Mouse (Mus musculus) megakaryocyte, embryonic 14.5 days (primary cell): ENCODE results near the gene Ydjc.

Experiments used
- FLI1 ChIP-seq: IDR thresholded peaks from 2 replicates; pipeline ENCODE4 v1.6.1; 2012; ENCODE audit warnings: low read length, inconsistent platforms, mixed read lengths
- GATA1 ChIP-seq: IDR thresholded peaks from 3 replicates; pipeline ENCODE4 v1.6.1; 2012; ENCODE audit warnings: mixed read lengths, low read length, inconsistent platforms, borderline replicate concordance

- TF ChIP-seq GATA1, result no peak; the same call in 2 of the 3 replicates
- TF ChIP-seq FLI1, result no peak
Measured at GRCm38 (mm10) chr16:17200121-17200952, 55.9 kb downstream of the Ydjc start.
